Mouse (Mus musculus): ENCODE results near the gene Dirc2.

The Dirc2 gene

GRCm38 (mm10) chr16:35739548-35739947, 29.6 kb downstream of the Dirc2 start:
- DNase-seq (ENCODE audit: low spot score in 2 of 2) = no peak

- DNase-seq (ENCODE audit: low spot score in 2 of 2) = no peak
These were observed 30.9 kb downstream of the Dirc2 start for GRCm38 (mm10) chr16:35738096-35738767.

- peak; percentile 78 to 92 for DNase-seq (ENCODE audit: low spot score in 2 of 2)
These were observed 35.1 kb downstream of the Dirc2 start for GRCm38 (mm10) chr16:35734038-35734437.

GRCm38 (mm10) chr16:35732096-35732495, 37.1 kb downstream of the Dirc2 start:
- DNase-seq (ENCODE audit: low spot score in 2 of 2) = no peak

GRCm38 (mm10) chr16:35729151-35729738, 39.9 kb downstream of the Dirc2 start:
- DNase-seq (ENCODE audit: low spot score in 2 of 2) = no peak

DNA sequence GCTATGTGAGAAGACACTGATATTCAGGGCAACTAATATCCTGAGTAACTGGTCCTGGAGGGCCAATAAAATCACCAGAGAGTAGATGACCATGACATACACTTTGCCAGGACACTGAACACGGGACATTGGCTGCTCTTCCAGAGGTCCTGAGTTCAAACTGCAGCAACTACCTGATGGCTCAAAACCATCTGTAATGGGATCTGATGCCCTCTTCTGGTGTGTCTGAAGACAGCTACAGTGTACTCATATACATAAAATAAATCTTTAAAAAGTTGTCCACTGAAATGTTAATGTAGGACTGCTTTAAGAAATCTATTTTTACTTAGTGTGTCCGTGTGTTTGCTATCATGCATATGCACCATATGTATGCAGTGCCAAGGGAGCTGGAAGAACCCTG, 42.6 kb downstream of the Dirc2 start:
- DNase-seq (ENCODE audit: low spot score in 2 of 2) = no peak

GRCm38 (mm10) chr16:35724561-35724960, 44.6 kb downstream of the Dirc2 start:
- no peak for DNase-seq (ENCODE audit: low spot score in 2 of 2)

GRCm38 (mm10) chr16:35717761-35718160, 51.4 kb downstream of the Dirc2 start:
- DNase-seq (ENCODE audit: low spot score in 2 of 2) = no peak

DNA sequence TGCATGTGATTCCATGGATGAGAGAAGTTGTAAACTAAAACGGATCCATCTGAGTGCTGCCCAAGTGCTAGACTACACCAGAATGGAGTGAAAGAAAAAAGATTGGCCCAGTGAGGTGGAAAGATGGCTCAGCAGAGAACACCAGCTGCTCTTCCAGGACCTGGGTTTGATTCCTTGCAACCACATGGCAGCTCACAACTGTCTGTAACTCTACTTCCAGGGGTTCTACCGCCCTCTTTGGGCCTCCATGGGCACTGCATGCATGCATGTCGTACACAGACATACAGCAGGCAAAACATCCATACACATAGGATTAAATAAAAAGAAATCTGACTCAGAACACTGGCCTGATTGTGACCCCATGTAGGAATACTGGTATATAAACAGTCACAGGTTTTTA, 52.9 kb downstream of the Dirc2 start:
- DNase-seq (ENCODE audit: low spot score in 2 of 2) = peak in 1 of 2 experiments; percentile 24

DNA sequence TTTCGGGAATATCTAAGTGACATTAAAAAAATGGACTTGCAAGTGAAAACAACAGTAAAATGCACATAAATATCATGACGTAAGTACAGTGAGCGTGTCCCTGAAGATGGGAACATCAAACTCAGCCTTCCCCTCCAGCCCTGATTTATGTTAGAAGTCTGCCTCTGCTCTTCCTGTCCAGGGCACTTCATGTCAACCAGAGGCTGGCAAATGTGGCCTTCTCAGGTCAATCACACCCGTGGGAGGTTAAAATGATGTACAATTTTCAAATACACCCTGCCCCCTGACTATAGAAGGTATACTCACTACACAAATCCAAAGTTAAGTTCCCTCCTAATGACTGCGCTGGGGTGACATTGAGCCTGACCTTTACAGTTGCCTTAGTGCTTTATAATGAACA, 53.4 kb downstream of the Dirc2 start:
- DNase-seq (ENCODE audit: low spot score in 2 of 2) = no peak

DNA sequence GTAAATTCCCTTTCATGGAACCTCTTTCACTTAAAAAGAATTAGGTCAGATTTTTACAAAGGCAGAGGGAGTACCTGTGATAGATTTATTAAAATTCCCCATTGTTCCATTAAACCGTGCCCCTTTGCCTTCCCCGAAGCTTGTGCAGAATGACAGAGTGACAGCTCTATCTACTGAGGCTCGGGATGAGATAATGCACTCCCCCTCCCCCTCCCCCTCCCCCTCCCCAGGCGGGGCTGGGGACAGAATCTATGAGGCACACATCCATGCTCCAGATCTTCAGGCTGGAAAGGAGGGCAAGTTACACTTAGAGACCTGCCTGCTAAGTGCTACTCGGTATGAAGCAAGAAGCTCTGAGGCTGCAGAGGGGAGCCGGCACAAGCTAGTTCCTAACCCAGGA, 53.8 kb downstream of the Dirc2 start:
- DNase-seq (ENCODE audit: low spot score in 2 of 2) = no peak

DNA sequence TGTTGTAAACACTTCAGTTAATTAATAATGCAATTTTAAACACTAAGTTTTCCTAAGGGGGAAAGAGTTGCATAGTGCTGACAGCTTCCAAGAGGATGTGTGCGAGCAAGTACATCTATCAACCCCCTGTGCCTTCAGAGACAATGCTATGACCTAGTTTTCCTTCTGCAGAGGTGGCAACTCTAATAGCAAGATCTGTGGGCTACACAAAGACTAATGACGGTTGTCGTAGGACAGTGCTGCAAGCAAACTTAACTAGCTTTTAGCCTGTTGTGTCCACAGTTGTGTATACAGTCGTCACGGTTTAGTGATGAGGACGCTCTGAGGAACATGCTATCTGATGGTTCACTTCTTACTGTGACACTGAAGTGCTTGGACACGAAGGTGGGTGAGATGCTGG, 54.5 kb downstream of the Dirc2 start:
- DNase-seq (ENCODE audit: low spot score in 2 of 2) = no peak

- no peak for DNase-seq (ENCODE audit: low spot score in 2 of 2)
These were observed 55.5 kb downstream of the Dirc2 start for GRCm38 (mm10) chr16:35713606-35714005.

DNA sequence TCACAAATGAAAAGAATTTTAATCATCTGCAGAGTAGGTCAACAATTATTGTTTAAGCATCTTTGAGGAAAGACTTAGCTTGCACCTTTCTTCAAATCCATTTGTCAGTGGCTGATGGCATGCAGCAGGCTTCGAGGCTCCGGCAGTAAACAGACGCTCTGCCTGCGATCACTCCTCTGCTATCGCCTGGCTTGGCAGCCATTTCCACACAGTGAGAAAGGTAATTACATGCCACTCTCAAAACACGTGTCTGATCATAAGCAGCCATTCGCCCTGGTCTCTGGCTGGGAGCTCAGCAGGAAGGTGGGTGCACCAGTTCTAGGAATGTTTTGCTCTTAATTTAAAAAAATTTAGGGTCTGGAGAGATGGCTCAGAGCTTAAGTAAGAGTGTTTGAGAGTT, 58.2 kb downstream of the Dirc2 start:
- no peak for DNase-seq (ENCODE audit: low spot score in 2 of 2)

- no peak for DNase-seq (ENCODE audit: low spot score in 2 of 2)
These were observed 62.2 kb downstream of the Dirc2 start for GRCm38 (mm10) chr16:35707004-35707403.

DNA sequence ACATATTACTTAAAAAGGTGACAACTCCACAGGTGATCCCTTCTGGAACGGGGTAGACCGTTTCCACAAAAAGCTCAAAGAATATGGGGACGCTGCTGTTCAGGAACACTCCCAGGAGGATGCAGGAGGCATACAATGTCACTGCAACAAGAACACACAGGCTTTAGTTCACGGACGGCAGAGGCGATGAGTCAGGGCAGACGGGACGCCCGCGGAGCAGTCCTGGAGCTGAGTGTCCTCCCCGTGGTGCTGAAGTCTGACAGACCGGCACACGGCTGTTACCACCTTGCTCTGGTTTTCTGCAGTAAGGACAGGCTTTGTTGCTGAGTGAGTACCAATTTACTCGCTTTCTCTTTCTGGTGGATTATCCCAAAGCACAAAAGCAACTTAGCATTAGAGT, 64.4 kb downstream of the Dirc2 start:
- DNase-seq (ENCODE audit: low spot score in 2 of 2) = no peak

GRCm38 (mm10) chr16:35703763-35704679, 65.1 kb downstream of the Dirc2 start:
- DNase-seq (ENCODE audit: low spot score in 2 of 2) = no peak

DNA sequence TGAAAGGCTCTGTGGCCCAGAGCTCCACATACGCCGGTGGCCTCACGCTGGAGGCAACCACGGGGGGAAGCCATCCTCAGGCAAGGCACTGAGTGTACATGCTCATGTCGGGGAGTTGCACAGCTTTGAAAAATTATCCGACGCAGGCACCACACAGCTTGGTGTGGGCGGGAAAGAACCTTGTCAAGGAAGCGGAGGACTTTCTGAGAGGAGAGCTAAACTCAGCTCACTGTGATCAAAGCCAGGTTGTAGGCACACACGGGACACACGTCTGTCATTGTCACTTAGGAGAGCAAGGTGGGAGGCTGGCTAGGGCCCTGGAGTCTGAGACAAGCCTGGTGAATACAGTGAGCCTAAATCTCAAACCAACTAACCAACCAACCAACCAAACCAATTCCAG, 67.3 kb downstream of the Dirc2 start:
- DNase-seq (ENCODE audit: low spot score in 2 of 2) = no peak

DNA sequence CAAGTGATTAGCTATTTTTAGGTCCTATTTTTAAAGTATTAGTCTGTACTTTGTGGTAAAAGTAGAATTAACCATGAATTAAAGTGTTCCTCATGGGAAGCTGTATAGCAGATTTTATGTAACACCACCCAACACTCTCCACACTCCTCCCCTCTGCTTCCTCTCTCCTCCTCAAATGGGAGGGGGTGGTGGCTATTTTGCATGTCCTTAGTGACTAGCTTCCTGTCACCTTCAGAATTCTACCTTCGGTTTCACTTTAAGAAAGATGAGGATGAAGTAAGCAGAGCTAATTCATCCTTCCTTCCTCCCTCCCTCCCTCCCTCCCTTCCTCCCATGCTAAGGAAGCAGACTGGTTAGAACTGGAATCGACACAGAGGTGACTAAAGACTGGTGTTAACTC, 73.1 kb downstream of the Dirc2 start:
- no peak for DNase-seq (ENCODE audit: low spot score in 2 of 2)

GRCm38 (mm10) chr16:35694250-35694846, 74.8 kb downstream of the Dirc2 start:
- DNase-seq (ENCODE audit: low spot score in 2 of 2) = no peak

DNA sequence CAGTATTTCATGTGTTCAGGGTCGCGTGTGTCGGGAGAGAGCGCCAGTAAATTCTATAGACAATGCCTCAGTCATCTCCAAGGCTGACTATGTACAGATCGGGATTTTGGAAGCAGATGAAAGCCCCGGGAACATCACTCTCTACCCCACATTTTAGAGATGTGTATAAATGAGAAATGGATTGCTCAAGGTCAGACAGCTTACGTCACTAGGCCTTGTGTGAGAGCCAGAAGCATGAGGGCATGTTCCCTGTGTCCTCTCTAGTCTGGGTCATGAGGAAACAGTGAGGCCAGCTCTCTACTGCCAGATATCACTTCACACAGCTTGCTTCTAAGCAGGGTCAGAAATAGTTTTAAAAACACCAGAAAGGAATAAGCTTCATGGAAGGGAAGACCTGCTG, 77.5 kb downstream of the Dirc2 start:
- DNase-seq (ENCODE audit: low spot score in 2 of 2) = no peak

DNA sequence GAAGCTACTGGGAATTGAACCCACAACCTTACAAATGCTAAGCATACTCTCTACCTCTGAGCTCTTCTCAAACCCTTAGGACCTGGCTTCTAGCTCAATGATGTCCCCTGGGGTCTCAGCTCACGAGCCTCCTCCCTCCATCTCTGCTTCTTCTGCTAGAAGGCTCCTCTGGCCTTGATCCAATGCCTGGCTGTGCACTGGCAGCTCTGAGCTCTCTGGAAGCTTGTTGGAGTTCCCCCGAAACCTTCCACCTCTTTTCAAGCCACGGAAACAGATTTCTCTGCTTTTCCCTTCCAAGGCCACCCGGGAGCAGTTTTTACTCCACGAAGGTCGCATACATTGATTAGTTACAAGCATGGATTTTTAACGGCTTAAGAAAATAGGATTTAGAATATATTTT, 82.7 kb downstream of the Dirc2 start:
- DNase-seq (ENCODE audit: low spot score in 2 of 2) = no peak
